Mouse (Mus musculus): ENCODE results near the gene Rnf44. TPM values are rescaled to one million over a fixed set of nuclear protein-coding genes. Genes with fewer than 3 reads are reported as not detected.

The Rnf44 gene
- polyA plus RNA-seq, 1 experiment from 2014 or later: 115 TPM

- DNase-seq (ENCODE audit: low spot score) (no peak), ATAC-seq (ENCODE audit: low FRiP score) (no peak)
- Histone ChIP-seq H3K36me3 (ENCODE audit: control insufficient read depth, insufficient read depth, low read length) (peaks cover 15% of the 10 kb centered on the region), H3K9me3 (ENCODE audit: control insufficient read depth, low read length) (no peaks in the 10 kb centered on the region), H3K27me3 (ENCODE audit: control insufficient read depth, insufficient read depth, low read length) (no peaks in the 10 kb centered on the region), H3K4me2 (replicated peaks; ENCODE audit: low read depth, low read length) (no peak overlapping the region), H3K9ac (ENCODE audit: low read depth, low read length) (no peak overlapping the region), H3K27ac (ENCODE audit: low read depth, low read length) (no peak overlapping the region), H3K4me3 (ENCODE audit: low read depth, low read length) (no peak overlapping the region), H3K4me1 (replicated peaks; ENCODE audit: control insufficient read depth, insufficient read depth, low read length) (no peaks in the 10 kb centered on the region)
- WGBS: 60% methylated on average over 5 of the region's 5 CpGs
These were observed 32.8 kb downstream of the Rnf44 start for GRCm38 (mm10) chr13:54660877-54661276.

DNA sequence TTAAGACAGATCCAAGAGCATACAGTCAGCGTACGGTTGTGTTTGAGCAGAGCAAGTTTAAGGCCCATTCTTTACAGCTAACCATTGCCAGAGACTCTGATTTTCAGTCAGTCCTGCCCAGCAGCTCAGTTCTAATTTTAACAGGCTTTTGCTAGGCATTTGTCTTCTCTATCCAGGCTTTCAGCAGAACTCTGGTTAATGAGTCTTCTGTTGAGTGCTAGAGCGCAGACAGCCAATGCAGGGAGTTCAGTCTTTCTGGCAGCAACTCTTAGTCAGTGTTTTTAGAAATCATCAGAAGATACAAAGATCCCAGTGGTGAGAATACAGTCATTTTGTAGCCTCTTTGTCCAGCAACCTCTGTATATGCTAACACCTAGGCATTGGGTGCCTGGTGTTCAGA is 43.2 kb downstream of the Rnf44 start:
- no peak overlapping the region for H3K27ac ChIP-seq (ENCODE audit: low read depth, low read length)
- 95% methylated on average over 3 of the region's 3 CpGs for WGBS
- no peak overlapping the region for H3K4me3 ChIP-seq (ENCODE audit: low read depth, low read length)
- no peak for DNase-seq (ENCODE audit: low spot score)
- H3K4me2 ChIP-seq (replicated peaks; ENCODE audit: low read depth, low read length): no peak overlapping the region
- H3K9ac ChIP-seq (ENCODE audit: low read depth, low read length): no peak overlapping the region
- H3K4me1 ChIP-seq (replicated peaks; ENCODE audit: control insufficient read depth, insufficient read depth, low read length): no peaks in the 10 kb centered on the region
- H3K27me3 ChIP-seq (ENCODE audit: control insufficient read depth, insufficient read depth, low read length): no peaks in the 10 kb centered on the region
- no peaks in the 10 kb centered on the region for H3K9me3 ChIP-seq (ENCODE audit: control insufficient read depth, low read length)
- peaks cover 18% of the 10 kb centered on the region; the same call in 1 of the 2 replicates for H3K36me3 ChIP-seq (ENCODE audit: control insufficient read depth, insufficient read depth, low read length)
- no peak for ATAC-seq (ENCODE audit: low FRiP score)

- Histone ChIP-seq H3K4me3 (ENCODE audit: low read depth, low read length) (no peak overlapping the region), H3K27ac (ENCODE audit: low read depth, low read length) (no peak overlapping the region), H3K36me3 (ENCODE audit: control insufficient read depth, insufficient read depth, low read length) (no peaks in the 10 kb centered on the region), H3K4me2 (replicated peaks; ENCODE audit: low read depth, low read length) (no peak overlapping the region), H3K4me1 (replicated peaks; ENCODE audit: control insufficient read depth, insufficient read depth, low read length) (no peaks in the 10 kb centered on the region), H3K9me3 (ENCODE audit: control insufficient read depth, low read length) (no peaks in the 10 kb centered on the region), H3K9ac (ENCODE audit: low read depth, low read length) (no peak overlapping the region), H3K27me3 (ENCODE audit: control insufficient read depth, insufficient read depth, low read length) (no peaks in the 10 kb centered on the region)
- DNase-seq (ENCODE audit: low spot score): no peak
- no peak for ATAC-seq (ENCODE audit: low FRiP score)
- WGBS: 95% methylated on average over 3 of the region's 3 CpGs
These were observed 58.7 kb downstream of the Rnf44 start for GRCm38 (mm10) chr13:54635011-54635410.

DNA sequence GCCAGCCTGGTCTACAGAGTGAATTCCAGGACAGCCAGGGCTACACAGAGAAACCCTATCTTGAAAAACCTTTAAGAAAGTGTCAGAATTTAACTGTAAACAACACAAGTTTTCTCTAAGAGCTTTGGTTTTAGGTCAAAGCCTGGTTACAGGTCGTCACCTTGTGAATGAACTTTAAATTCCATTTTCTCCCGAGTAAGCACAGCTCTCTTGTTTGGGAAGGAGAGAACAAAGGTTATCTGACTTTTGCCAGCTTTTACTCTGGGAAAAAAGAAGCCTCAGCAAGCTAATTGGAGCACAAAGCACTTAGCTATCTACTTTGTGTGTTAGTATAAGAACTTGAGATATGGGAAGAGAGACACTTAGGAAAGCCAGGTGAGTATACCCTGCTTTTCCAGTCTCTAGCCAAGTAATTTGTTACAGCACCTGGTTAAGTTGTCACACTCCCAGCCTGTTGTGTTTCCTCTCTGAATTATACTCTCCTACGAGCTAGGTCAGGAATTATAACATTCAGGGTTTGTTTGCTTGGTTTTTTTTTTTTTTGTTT is 60.9 kb downstream of the Rnf44 start:
- ATAC-seq (ENCODE audit: low FRiP score) (no peak), DNase-seq (ENCODE audit: low spot score) (no peak)
- Histone ChIP-seq H3K4me1 (replicated peaks; ENCODE audit: control insufficient read depth, insufficient read depth, low read length) (no peaks in the 10 kb centered on the region), H3K36me3 (ENCODE audit: control insufficient read depth, insufficient read depth, low read length) (no peaks in the 10 kb centered on the region), H3K27me3 (ENCODE audit: control insufficient read depth, insufficient read depth, low read length) (no peaks in the 10 kb centered on the region), H3K4me3 (ENCODE audit: low read depth, low read length) (no peak overlapping the region), H3K9me3 (ENCODE audit: control insufficient read depth, low read length) (no peaks in the 10 kb centered on the region), H3K9ac (ENCODE audit: low read depth, low read length) (no peak overlapping the region), H3K4me2 (replicated peaks; ENCODE audit: low read depth, low read length) (no peak overlapping the region), H3K27ac (ENCODE audit: low read depth, low read length) (no peak overlapping the region)
- WGBS: 77% methylated on average over 3 of the region's 3 CpGs

Other genes starting within 250 kb of the Rnf44 start
- gene Thoc3, start 225.1 kb downstream of the Rnf44 start, polyA plus RNA-seq (2014; fragmentation: Nextera tagmentation; extraction: Ambion mirVana): 142 and 143 TPM in 2 replicates
- 19.7 TPM in 2 replicates for gene Simc1, start 190.1 kb downstream of the Rnf44 start, polyA plus RNA-seq (2014; fragmentation: Nextera tagmentation; extraction: Ambion mirVana)
- gene 4833439L19Rik, start 128.5 kb downstream of the Rnf44 start, polyA plus RNA-seq (2014; fragmentation: Nextera tagmentation; extraction: Ambion mirVana): 262 and 268 TPM in 2 replicates
- 28.4 and 39.1 TPM in 2 replicates for gene Arl10, start 118.9 kb downstream of the Rnf44 start, polyA plus RNA-seq (2014; fragmentation: Nextera tagmentation; extraction: Ambion mirVana)
- gene Nop16, start 103.8 kb downstream of the Rnf44 start, polyA plus RNA-seq (2014; fragmentation: Nextera tagmentation; extraction: Ambion mirVana): 62.5 and 63.0 TPM in 2 replicates
- gene Higd2a, start 103.7 kb downstream of the Rnf44 start, polyA plus RNA-seq (2014; fragmentation: Nextera tagmentation; extraction: Ambion mirVana): 166 and 167 TPM in 2 replicates
- gene Cltb, start 82.6 kb downstream of the Rnf44 start, polyA plus RNA-seq (2014; fragmentation: Nextera tagmentation; extraction: Ambion mirVana): 32.3 and 36.8 TPM in 2 replicates
- gene Faf2, start 72.1 kb downstream of the Rnf44 start, polyA plus RNA-seq (2014; fragmentation: Nextera tagmentation; extraction: Ambion mirVana): 94.5 and 116 TPM in 2 replicates
- not detected in 2 replicates for gene Cdhr2, start 7.6 kb upstream of the Rnf44 start, polyA plus RNA-seq (2014; fragmentation: Nextera tagmentation; extraction: Ambion mirVana)
- 7.5 and 11.2 TPM in 2 replicates for gene Gprin1, start 56.0 kb upstream of the Rnf44 start, polyA plus RNA-seq (2014; fragmentation: Nextera tagmentation; extraction: Ambion mirVana)
- 2.3 and 2.5 TPM in 2 replicates for gene Sncb, start 72.7 kb upstream of the Rnf44 start, polyA plus RNA-seq (2014; fragmentation: Nextera tagmentation; extraction: Ambion mirVana)
- gene Eif4e1b, start 90.1 kb upstream of the Rnf44 start, polyA plus RNA-seq (2014; fragmentation: Nextera tagmentation; extraction: Ambion mirVana): not detected in 2 replicates
- gene Tspan17, start 95.5 kb upstream of the Rnf44 start, polyA plus RNA-seq (2014; fragmentation: Nextera tagmentation; extraction: Ambion mirVana): 12.0 and 13.2 TPM in 2 replicates

Measured in hindbrain, embryonic 11.5 days (tissue).